Mouse (Mus musculus) thymus, postnatal 4 days (tissue): ENCODE data around the gene Srsf3.
"Not testable (repeated sequence)": the region's sequence is repeated elsewhere in the genome, so short reads cannot be mapped to it uniquely, and the experiment has no call there.

Source experiments
- DNase-seq: peaks from one replicate; pipeline ENCODE4 v3.0.0; 2021

The Srsf3 gene

GRCm38 (mm10) chr17:29032274-29033069, at the start of gene Srsf3:
Gene Srsf3, plus strand, starts transcription at chr17:29032628.
- DNase-seq, result peak; percentile 99

GRCm38 (mm10) chr17:28984724-28985420, 47.6 kb upstream of the Srsf3 start:
- DNase-seq, result no peak

- DNase-seq, result peak; percentile 61
These were observed 45.6 kb upstream of the Srsf3 start for GRCm38 (mm10) chr17:28986833-28987232.

GRCm38 (mm10) chr17:28987713-28988112, 44.7 kb upstream of the Srsf3 start:
- DNase-seq, result peak; percentile 70

- DNase-seq, result no peak
These were observed 44.1 kb upstream of the Srsf3 start for GRCm38 (mm10) chr17:28988291-28988690.

- DNase-seq, result no peak
These were observed 43.4 kb upstream of the Srsf3 start for GRCm38 (mm10) chr17:28988996-28989395.

- DNase-seq, result no peak
These were observed 42.4 kb upstream of the Srsf3 start for GRCm38 (mm10) chr17:28990060-28990459.

- DNase-seq, result no peak
These were observed 41.1 kb upstream of the Srsf3 start for GRCm38 (mm10) chr17:28991286-28991685.

- DNase-seq, result no peak
These were observed 40.3 kb upstream of the Srsf3 start for GRCm38 (mm10) chr17:28992105-28992504.

GRCm38 (mm10) chr17:28993004-28993403, 39.4 kb upstream of the Srsf3 start:
- not testable (repeated sequence) for DNase-seq

- no peak for DNase-seq
These were observed 37.8 kb upstream of the Srsf3 start for GRCm38 (mm10) chr17:28994615-28995014.

GRCm38 (mm10) chr17:29000465-29000864, 32.0 kb upstream of the Srsf3 start:
- DNase-seq, result no peak

- DNase-seq, result no peak
These were observed 28.7 kb upstream of the Srsf3 start for GRCm38 (mm10) chr17:29003740-29004139.

- DNase-seq, result no peak
These were observed 27.4 kb upstream of the Srsf3 start for GRCm38 (mm10) chr17:29005002-29005401.

- no peak for DNase-seq
These were observed 25.6 kb upstream of the Srsf3 start for GRCm38 (mm10) chr17:29006812-29007211.

- peak; percentile 66 for DNase-seq
These were observed 25.2 kb upstream of the Srsf3 start for GRCm38 (mm10) chr17:29007243-29007640.

GRCm38 (mm10) chr17:29007641-29008325, 24.6 kb upstream of the Srsf3 start, which contains the start of gene Stk38:
Gene Stk38, minus strand, starts transcription at chr17:29007995.
- peak; percentile 98 for DNase-seq

GRCm38 (mm10) chr17:29008326-29008650, 24.1 kb upstream of the Srsf3 start:
- DNase-seq, result no peak

GRCm38 (mm10) chr17:29009181-29009580, 23.2 kb upstream of the Srsf3 start:
- no peak for DNase-seq

- DNase-seq, result no peak
These were observed 18.2 kb upstream of the Srsf3 start for GRCm38 (mm10) chr17:29014235-29014634.

GRCm38 (mm10) chr17:29015638-29016037, 16.8 kb upstream of the Srsf3 start:
- peak; percentile 79 for DNase-seq

GRCm38 (mm10) chr17:29016705-29017104, 15.7 kb upstream of the Srsf3 start:
- no peak for DNase-seq

GRCm38 (mm10) chr17:29018292-29018984, 14.0 kb upstream of the Srsf3 start:
- DNase-seq, result peak; percentile 64
